Mouse (Mus musculus) embryonic stem cell, embryonic (primary cell): ENCODE data around the gene Traf5.

Experiments
- CTCF ChIA-PET, 4 experiments: fragments of 300-600 bp in 2 of 4; fragments of 350-600 bp in 2 of 4; sonication (Branson Sonifier 250); formaldehyde crosslinking; loops; one replicate each; lab custom pipeline; 2022; ENCODE audit warnings: inconsistent platforms in 2 of 4; lab: Charles Lee
- POLR2A ChIA-PET, 4 experiments: fragments of 300-600 bp in 2 of 4; fragments of 350-600 bp in 2 of 4; sonication (Branson Sonifier 250); formaldehyde crosslinking; loops; one replicate each; lab custom pipeline; 2022; ENCODE audit warnings: antibody characterized with exemption in 4 of 4, inconsistent platforms in 1 of 4; lab: Charles Lee

Gene Traf5

GRCm38 (mm10) chr1:191996621-191997185 lies 95.7 kb downstream of the Traf5 start:
- POLR2A ChIA-PET = interaction anchor here in 2 of 4 experiments (0.5 to 1.2 kb wide), 6 partner anchors 25 to 854 kb away, joined by 3 to 5 read pairs (median 3); partner anchors contain the start of genes Traf5 (in 2 of the 2) and Nek2 (in 1 of the 2)
- CTCF ChIA-PET = interaction anchor here in 2 of 4 experiments (0.6 to 2.4 kb wide), 3 partner anchors 32 to 268 kb away, joined by 3 to 8 read pairs (median 4); partner anchors contain the start of gene Traf5 (in 1 of the 2)

- CTCF ChIA-PET = interaction anchor here in 1 of 4 experiments (1.4 kb wide), 1 partner anchor 31 kb away, joined by 3 read pairs; no protein-coding TSS in a partner anchor
- POLR2A ChIA-PET = interaction anchor here in 2 of 4 experiments (0.6 to 1.8 kb wide), 6 partner anchors 32 to 855 kb away, joined by 3 to 5 read pairs (median 3); partner anchors contain the start of genes Traf5 (in 2 of the 2) and Nek2 (in 1 of the 2)
These were observed 96.4 kb downstream of the Traf5 start for GRCm38 (mm10) chr1:191995916-191996315.

GRCm38 (mm10) chr1:191995488-191995887 lies 96.9 kb downstream of the Traf5 start:
- ChIA-PET POLR2A (interaction anchor here in 2 of 4 experiments (0.7 to 1.8 kb wide), 4 partner anchors 97 to 231 kb away, joined by 3 to 5 read pairs (median 3); partner anchors contain the start of genes Traf5 (in 2 of the 2) and Nek2 (in 1 of the 2)), CTCF (interaction anchor here in 2 of 4 experiments (1.1 to 1.4 kb wide), 2 partner anchors 31 to 98 kb away, joined by 3 to 4 read pairs; no protein-coding TSS in a partner anchor)

DNA sequence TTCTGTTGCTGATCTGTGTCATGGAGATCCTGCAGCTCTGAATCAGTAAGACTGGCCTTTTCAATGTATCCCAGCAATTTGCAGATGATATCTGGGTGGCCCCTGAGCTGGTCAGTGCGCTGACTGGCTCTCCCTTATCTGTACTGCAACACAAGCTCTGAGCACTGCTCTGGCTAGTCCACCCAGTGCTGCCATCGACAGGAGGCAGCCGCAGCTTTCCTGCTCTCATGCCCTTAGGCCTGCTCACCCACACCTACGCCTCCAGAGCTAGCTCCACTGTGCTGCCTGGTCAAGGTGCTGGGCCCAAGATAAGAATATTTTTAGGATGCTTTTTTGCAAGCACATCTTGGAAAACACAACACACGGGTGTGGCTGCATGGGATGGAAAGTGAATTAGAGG lies 97.9 kb downstream of the Traf5 start:
- POLR2A ChIA-PET = interaction anchor here in 3 of 4 experiments (0.6 to 1.8 kb wide), 4 partner anchors 20 to 597 kb away, joined by 3 to 5 read pairs (median 3); partner anchors contain the start of gene Traf5 (in 2 of the 3)
- CTCF ChIA-PET = interaction anchor here in 3 of 4 experiments (0.6 to 1.2 kb wide), 6 partner anchors 30 to 99 kb away, joined by 3 to 5 read pairs (median 4); partner anchors contain the start of gene Traf5 (in 1 of the 3)

DNA sequence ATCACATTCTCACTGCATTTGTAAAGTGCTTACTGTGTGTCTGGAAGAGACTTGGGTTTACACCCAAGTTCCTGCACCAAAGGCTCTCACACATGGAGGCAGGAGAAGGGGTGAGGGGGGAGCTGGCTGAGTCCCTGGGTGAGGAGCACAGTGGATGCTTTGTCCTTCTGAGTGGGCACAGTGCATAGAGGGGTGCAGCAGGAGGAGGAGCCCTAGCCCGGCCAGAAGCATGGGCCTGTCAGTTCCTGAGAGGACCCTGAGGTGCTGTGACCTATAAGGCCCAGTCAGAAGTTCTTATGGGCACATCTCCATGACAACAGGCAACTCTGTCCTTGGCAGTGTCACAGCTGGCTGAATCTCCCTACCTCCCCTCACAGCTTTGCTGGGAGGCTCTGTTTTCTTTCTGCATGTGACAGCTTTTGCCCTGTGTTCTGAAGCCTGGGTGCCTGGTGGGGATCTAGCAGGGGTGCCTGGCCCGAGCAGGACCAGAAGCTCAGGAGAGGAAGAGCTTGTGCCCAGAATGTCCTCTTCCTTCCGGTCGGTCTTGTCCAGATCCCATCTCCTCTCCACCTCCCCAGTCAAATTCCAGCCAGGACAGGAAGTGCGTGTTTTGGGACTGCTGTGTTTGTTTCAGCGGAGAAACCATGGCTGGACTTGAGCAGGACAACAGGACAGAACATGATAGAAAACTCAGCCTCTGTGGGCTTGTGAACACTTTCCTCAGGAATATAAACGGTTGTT lies 100.1 kb downstream of the Traf5 start:
- POLR2A ChIA-PET = interaction anchor here in 1 of 4 experiments (1.5 kb wide), 1 partner anchor 27 kb away, joined by 3 read pairs; no protein-coding TSS in a partner anchor
- CTCF ChIA-PET = interaction anchor here in 2 of 4 experiments (1.2 to 1.6 kb wide), 2 partner anchors 28 to 157 kb away, joined by 4 to 7 read pairs; no protein-coding TSS in a partner anchor

- ChIA-PET POLR2A (interaction anchor here (0.5 to 1.1 kb wide), 7 partner anchors 44 to 664 kb away, joined by 3 to 6 read pairs (median 3); partner anchors contain the start of genes Tmem206 (in 1 of the 4) and Traf5 (in 1 of the 4)), CTCF (interaction anchor here in 1 of 4 experiments (0.5 to 0.7 kb wide), 2 partner anchors 106 to 155 kb away, joined by 3 read pairs; no protein-coding TSS in a partner anchor)
These were observed 102.4 kb downstream of the Traf5 start for GRCm38 (mm10) chr1:191989994-191990393.

GRCm38 (mm10) chr1:191989060-191989459 lies 103.3 kb downstream of the Traf5 start:
- ChIA-PET CTCF (interaction anchor here in 1 of 4 experiments (1.1 to 1.2 kb wide), 2 partner anchors 24 to 104 kb away, joined by 3 to 4 read pairs; partner anchors contain the start of gene Traf5), POLR2A (interaction anchor here in 2 of 4 experiments (0.7 to 1.2 kb wide), 2 partner anchors 59 to 322 kb away, joined by 3 to 5 read pairs; no protein-coding TSS in a partner anchor)

GRCm38 (mm10) chr1:191988646-191989045 lies 103.7 kb downstream of the Traf5 start:
- ChIA-PET CTCF (interaction anchor here in 1 of 4 experiments (1.1 to 1.2 kb wide), 2 partner anchors 23 to 104 kb away, joined by 3 to 4 read pairs; partner anchors contain the start of gene Traf5), POLR2A (interaction anchor here in 2 of 4 experiments (0.7 to 1.2 kb wide), 2 partner anchors 58 to 322 kb away, joined by 3 to 5 read pairs; no protein-coding TSS in a partner anchor)

GRCm38 (mm10) chr1:191987481-191987769 lies 104.9 kb downstream of the Traf5 start:
- CTCF ChIA-PET = no interaction called here
- POLR2A ChIA-PET = interaction anchor here in 1 of 4 experiments (0.6 kb wide), 1 partner anchor 135 kb away, joined by 3 read pairs; no protein-coding TSS in a partner anchor

DNA sequence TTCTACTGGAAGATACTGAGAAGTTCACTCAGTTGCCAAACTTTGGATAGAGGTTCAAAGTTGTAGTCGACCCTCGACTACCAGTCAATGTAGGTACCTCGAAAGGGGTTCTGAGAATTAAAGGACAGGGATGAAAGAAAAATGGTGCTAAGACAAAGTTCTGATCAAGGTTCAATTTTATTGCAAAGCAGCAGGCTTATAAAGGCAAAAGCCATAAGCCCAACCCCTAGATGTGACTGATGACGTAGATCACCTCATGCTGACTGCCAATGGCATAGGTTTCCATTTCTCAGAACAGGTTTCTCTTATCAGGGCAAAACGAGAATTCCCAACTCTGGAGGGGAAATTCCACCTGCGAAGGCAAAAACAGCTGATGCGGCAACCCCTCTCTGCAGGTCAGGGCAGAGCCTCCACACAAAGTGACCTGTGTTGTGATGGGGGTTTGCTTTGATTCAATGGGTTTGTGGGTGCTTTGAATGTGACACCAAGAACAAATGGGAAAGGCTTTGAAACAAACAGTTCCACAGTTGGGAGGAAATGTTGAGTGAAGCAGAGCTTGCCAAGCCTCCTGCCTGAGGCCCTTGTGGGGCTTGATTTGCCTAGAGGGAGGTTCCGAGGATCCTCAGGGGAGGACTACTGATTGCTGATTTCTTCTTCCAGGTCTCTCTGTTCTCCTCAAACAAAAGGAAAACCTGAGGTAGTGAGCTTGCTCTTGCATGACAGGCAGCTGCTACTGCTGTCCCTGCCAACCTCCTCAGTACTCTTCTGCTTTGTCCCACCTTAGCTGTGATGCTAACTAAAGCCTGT lies 105.5 kb downstream of the Traf5 start:
- ChIA-PET POLR2A (interaction anchor here in 2 of 4 experiments (0.6 kb wide), 2 partner anchors 11 to 134 kb away, joined by 3 read pairs; no protein-coding TSS in a partner anchor), CTCF (no interaction called here)

DNA sequence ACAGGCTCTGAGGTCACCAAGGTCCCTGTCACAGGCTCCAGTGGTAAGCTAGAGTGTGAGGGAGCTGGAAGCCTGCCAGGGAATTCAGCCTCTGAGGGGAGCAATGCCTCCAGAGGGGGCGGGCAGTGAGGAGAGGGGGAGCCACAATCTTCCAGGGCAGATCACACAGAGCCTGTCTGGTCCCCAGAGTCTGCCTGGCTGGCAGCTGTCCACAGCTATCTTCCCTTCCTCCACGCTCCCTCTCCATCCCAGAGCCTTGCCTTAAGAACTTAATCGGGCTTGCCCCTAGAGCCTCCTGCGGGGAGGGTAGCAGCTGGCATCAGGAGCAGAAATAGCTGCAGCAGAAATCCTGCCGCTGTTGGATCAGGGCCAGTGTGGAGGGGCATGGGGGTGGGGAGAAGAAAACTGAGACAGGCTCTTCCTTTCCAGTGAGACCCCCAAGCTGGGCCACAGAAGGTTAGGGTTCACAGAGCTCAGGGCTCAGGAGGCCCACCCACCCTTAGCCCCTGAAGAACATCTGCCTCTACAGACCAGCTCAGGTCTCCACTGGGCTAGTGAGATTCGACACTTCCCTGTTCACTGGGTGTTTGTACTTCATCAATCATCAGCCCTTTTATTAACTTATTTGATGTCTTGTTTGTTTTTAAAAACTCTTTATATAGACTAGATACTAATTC lies 110.8 kb downstream of the Traf5 start:
- POLR2A ChIA-PET = no interaction called here
- CTCF ChIA-PET = interaction anchor here in 1 of 4 experiments (0.7 to 1.3 kb wide), 4 partner anchors 17 to 54 kb away, joined by 3 to 5 read pairs (median 4); no protein-coding TSS in a partner anchor

DNA sequence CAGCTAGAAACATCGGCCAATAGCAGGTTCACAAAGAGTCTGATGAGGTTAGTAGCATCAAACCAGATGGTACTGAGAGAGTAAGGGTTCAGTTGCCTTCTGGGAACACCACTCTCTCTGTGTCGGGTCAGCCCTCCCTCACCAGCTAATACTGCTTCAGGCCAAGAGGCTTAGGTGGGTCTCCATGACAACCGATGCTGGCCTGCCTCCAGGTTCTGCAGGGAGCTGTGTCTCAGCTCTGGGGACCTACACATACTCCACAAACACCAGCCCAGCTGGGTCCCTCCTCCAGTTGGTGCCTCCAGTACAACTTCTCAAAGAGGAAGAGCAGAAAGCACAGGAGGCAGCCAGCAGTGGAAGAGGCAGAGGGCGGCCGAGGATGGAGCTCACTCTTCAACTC lies 115.2 kb downstream of the Traf5 start, which contains the start of gene Rd3:
Rd3 (plus strand) TSS at position 184 of the 400 bp plus-strand sequence.
- CTCF ChIA-PET = interaction anchor here in 3 of 4 experiments (0.6 to 1.4 kb wide), 6 partner anchors 12 to 214 kb away, joined by 3 to 7 read pairs (median 3); no protein-coding TSS in a partner anchor

GRCm38 (mm10) chr1:191974509-191975405 lies 117.6 kb downstream of the Traf5 start:
- ChIA-PET POLR2A (interaction anchor here in 2 of 4 experiments (0.5 to 1.0 kb wide), 3 partner anchors 10 to 42 kb away, joined by 3 to 5 read pairs (median 3); no protein-coding TSS in a partner anchor), CTCF (interaction anchor here in 3 of 4 experiments (0.6 to 2.8 kb wide), 6 partner anchors 9 to 755 kb away, joined by 3 to 21 read pairs (median 4); no protein-coding TSS in a partner anchor)

More for the DNA sequence above, 115.2 kb downstream of the Traf5 start, which contains the start of gene Rd3:
- POLR2A ChIA-PET = interaction anchor here in 1 of 4 experiments (1.0 to 1.6 kb wide), 2 partner anchors 13 to 31 kb away, joined by 3 read pairs; no protein-coding TSS in a partner anchor

DNA sequence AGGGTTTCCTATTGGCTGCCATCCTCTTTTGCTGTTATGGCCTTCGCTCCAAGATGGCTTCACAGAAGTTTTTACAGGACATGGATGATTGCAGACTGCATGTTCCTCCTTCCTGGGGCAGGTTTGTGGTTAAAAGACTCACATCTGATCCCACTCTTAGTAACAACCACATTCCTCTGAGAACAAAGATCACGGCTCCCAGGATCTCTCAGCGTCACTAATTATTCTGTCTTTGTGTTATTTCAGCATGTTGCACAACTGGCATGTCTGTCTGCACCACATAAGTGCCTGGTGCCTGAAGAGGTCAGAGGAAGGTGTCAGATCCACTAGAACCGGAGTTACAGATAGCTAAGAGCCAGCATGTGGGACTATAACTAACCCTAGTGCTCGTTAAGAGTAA lies 122.4 kb downstream of the Traf5 start:
- CTCF ChIA-PET = no interaction called here
- POLR2A ChIA-PET = no interaction called here
